Mouse (Mus musculus) lung, postnatal 0 days (tissue): ENCODE results near the gene Olfr667.

ENCODE experiments used
- CTCF ChIP-seq: IDR thresholded peaks from 2 replicates; pipeline ENCODE4 v1.5.1; 2016; ENCODE audit warnings: antibody characterized with exemption, mild to moderate bottlenecking
- EP300 ChIP-seq: IDR thresholded peaks from 2 replicates; pipeline ENCODE4 v1.6.1; 2016; ENCODE audit warnings: antibody characterized with exemption, mild to moderate bottlenecking, control low read depth

DNA sequence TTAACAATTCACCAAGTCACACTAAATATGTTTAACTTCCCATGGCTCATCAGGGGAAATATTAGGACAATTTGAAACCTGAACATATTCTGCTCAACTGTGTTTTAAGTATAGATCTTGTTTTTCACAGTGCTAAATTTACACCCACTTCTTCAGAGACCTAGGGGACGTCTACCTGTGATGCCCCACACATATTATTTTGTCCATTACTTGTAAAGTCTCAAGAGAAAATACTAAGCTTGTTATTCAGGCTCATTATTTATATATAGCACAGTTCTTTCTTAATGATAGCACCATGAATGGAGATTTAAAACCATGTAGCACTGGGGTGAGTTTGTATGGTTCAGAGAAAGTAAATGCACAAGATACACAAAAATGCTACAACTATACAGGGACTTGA, 43.6 kb downstream of the Olfr667 start, which contains the start of gene Olfr665:
- no peak for TF ChIP-seq CTCF
- no peak for TF ChIP-seq EP300
